Mouse (Mus musculus) liver, postnatal 0 days (tissue): ENCODE measurements around the gene Nav3.

ENCODE experiments used
- CTCF ChIP-seq: sonication (generic); IDR thresholded peaks from 2 replicates; pipeline ENCODE4 v1.5.1; 2016; ENCODE audit warnings: antibody characterized with exemption, low read depth
- EP300 ChIP-seq: IDR thresholded peaks from 2 replicates; pipeline ENCODE4 v1.6.1; 2016; ENCODE audit warnings: antibody characterized with exemption, low read depth, mild to moderate bottlenecking

DNA sequence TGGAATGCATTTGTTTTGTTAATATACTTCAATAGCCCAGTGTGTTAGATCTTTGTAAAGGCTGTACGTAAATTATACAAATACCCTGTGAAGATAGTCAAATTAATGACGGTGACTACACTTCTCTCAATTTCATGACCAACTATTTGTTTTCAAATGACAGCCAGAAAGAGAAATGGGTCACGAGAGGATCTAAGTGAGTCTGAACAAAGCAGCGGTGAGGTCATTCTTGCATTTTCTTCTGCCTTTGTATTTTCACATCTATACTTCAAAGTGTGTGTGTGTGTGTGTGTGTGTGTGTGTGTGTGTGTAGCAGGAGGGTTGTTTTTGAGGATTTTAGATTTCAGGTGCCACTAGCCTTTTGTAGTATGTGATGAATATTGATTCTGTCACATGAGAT is 662.5 kb downstream of the Nav3 start:
- TF ChIP-seq CTCF: no peak
- no peak for TF ChIP-seq EP300
